Mouse (Mus musculus) spleen, postnatal 14 days (tissue): ENCODE measurements around the gene Klc4.

Source experiments
- DNase-seq, 2 experiments: peaks; one replicate each; pipeline ENCODE4 v3.0.0; 2021 to 2022; ENCODE audit warnings: low spot score in 2 of 2

The Klc4 gene

GRCm38 (mm10) chr17:46621324-46621723, 24.5 kb downstream of the Klc4 start:
- no peak for DNase-seq

DNA sequence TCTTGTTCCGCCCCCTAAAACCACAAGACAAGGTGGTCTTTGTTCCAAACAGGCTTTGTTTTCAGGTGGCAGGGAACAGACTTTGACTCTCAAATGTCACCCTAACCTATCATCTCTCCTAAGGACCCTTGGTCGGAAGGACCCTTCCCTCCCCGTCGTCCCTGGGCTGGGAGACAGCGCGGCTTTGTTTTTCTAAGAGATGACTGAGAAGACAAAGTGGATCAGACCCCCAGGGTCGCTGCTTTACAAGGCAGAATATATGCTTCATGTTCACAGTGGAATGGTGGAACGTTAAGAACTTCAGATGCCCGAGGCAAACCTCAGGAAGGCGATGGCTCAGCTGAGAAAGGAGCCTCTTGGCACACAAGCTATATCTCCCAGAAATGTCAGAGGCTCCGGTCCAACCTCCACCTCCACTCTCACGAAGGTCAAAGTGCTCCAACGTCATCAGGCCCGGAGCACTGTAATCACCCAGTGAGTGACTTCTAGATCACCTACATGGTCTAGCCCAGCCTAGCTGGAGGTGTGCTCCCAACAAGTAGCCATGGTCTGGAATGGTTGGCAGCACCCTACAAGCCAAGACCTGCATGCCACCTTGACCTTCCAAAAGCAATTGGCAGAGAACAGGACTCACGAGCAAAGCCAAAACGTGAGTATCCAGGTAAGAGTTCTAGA, 26.0 kb downstream of the Klc4 start:
- no peak for DNase-seq

DNA sequence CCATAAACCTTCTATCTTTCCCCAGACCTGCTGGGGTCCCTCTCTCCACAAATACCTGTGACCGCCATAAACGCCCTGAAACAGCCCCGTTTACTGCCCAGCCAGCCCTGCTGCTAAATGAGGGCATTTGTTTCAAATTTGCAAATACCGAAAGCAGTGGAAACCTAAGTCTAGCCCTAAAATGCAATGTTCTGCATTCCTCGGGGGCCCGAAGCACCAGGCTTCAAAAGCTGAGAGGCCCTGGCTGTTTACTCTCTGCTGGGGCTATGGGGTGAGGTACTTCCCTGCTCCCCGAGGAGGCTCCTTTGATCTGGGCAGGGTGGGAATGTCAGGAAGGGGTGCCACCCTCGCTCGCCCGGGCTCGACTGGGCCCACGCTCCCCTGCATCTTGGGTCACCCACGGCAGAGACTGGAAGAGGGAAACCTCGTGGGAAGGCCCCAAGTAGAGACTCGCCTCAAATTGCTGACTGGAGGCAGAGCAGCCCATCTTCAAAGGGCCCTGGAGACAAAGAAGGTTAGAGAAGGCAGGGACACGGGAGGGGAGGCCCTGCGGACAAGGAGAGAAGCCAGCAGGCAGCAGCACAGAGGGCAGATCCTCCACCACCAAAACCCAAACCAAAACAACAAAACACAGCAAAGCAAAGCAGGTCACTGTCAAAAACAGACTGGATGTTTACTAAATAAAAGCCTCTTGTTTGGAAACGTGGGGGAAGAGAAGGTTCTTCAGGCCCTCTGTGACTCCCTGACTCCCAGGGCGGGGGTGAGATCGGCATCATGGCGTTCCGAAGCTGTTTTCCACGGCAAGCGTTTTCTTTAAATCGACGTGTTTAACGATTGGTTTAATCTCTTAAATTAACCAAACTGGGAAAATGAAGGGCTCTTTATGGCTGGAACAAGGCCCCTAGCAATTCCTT, 26.8 kb downstream of the Klc4 start:
- DNase-seq, result no peak

GRCm38 (mm10) chr17:46618394-46618768, 27.4 kb downstream of the Klc4 start:
- no peak for DNase-seq

- no peak for DNase-seq
Measured at GRCm38 (mm10) chr17:46617799-46618198, 28.0 kb downstream of the Klc4 start.

GRCm38 (mm10) chr17:46613229-46613628, 32.6 kb downstream of the Klc4 start:
- DNase-seq, result no peak

DNA sequence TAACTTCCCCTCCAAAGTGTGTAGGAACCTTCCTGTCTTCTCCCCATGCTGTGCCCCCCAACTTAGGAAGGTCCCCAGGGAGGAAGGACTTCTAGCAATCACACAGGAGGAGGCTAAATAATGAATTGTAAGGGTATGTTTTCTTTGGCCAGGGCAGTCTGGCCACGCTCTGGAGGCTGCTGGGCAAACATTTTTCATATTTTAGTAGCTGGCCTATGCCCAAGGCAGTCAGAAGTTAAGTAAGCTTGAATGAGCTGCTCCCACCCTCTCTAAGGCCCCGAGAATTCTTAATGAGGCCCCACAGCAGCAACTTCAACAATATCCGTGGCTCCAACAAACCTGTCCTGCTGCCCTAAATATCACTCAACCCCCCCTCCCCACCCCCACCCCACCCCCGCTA, 33.0 kb downstream of the Klc4 start:
- DNase-seq, result no peak

GRCm38 (mm10) chr17:46612189-46612588, 33.6 kb downstream of the Klc4 start:
- DNase-seq, result no peak

DNA sequence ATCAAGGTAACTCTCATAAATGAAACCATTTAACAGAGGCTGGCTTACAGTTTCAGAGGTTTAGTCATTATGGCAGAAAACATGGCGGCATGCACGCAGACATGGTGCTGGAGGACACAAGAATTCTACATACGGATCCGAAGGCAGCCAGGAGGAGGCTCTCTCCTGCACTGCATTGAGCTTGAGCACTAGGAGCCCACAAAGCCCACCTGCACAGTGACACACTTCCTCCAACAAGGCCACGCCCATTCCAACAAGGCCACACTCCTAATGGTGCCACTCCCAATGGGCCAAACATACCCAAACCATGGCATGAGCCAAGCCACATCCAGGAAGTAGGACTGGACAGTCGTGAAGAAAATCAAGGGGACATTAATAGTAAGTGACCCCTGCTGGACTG, 34.5 kb downstream of the Klc4 start:
- no peak for DNase-seq

GRCm38 (mm10) chr17:46609721-46610514, 35.9 kb downstream of the Klc4 start:
- DNase-seq, result no peak

- DNase-seq, result no peak
Measured at GRCm38 (mm10) chr17:46605987-46606386, 39.8 kb downstream of the Klc4 start.

GRCm38 (mm10) chr17:46605126-46605525, 40.7 kb downstream of the Klc4 start:
- no peak for DNase-seq

- DNase-seq, result no peak
Measured at GRCm38 (mm10) chr17:46603229-46603628, 42.6 kb downstream of the Klc4 start.

DNA sequence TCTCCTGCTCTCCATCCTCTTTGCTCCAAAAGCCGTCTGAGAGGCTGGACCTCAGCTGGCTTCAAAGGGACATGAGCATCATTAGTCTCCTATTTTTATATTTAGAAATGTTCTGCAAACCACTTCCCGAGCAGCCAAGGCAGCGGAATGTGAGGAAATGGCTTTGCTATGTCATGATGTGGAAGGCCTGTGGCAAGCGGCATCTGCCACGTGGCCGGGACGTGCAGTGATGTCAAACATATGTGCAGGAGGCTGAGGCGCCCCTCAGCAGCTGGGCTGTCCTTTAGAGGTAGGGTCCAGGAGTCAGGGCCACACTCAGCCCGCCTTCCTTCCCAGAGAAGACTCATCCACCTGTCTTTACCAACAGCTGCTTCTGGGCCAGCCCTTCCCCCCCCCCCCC, 43.6 kb downstream of the Klc4 start:
- no peak for DNase-seq

DNA sequence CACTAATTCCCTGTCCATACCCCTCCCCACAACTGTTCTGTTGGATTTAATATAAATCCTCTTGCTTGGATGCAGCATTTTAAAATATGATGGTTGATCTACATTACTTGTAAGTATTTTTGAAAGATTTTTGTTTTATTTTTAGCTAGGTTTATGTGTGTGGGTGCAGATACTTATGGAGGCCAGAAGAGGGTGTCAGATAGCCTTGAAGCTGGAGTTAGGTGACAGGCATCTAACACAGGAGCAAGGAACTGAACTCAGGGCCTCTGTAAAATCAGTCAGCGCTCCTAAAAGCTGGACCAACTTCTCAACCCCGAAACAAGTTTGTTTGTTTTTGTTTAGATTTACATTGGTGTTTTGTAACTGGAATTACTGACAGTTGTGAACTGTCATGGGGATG, 45.3 kb downstream of the Klc4 start:
- no peak for DNase-seq

DNA sequence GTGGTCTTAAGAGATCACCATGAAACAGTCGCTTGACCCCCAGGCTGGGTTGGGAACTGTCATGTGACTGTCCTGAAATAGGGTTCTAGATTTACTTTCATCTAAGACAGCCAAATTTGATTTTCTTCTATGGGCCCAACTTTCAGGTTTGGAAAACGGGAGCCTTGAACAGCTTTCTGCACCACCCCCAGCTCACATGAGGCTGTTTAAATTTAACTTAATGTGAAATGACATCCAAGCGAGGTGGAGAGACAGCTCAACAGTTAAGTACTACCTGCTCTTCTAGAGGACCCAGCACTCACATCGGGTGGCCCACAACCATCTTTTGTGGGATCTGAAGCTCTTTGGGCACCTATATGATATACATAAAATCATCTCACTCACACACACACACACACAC, 46.9 kb downstream of the Klc4 start:
- DNase-seq, result no peak

- no peak for DNase-seq
Measured at GRCm38 (mm10) chr17:46597956-46598355, 47.9 kb downstream of the Klc4 start.

- no peak for DNase-seq
Measured at GRCm38 (mm10) chr17:46595336-46595735, 50.5 kb downstream of the Klc4 start.

- DNase-seq, result no peak
Measured at GRCm38 (mm10) chr17:46594606-46595005, 51.2 kb downstream of the Klc4 start.

GRCm38 (mm10) chr17:46593124-46593523, 52.7 kb downstream of the Klc4 start:
- DNase-seq, result no peak

GRCm38 (mm10) chr17:46591406-46591805, 54.4 kb downstream of the Klc4 start:
- DNase-seq, result no peak

- no peak for DNase-seq
Measured at GRCm38 (mm10) chr17:46590439-46590838, 55.4 kb downstream of the Klc4 start.
